Mouse (Mus musculus) midbrain, embryonic 10.5 days (tissue): ENCODE results near the gene Mettl25. TPM values are rescaled to one million over a fixed set of nuclear protein-coding genes. Genes with fewer than 3 reads are reported as not detected.

Experiments used
- DNase-seq: peaks from one replicate; pipeline ENCODE4 v3.0.0-alpha.2; 2017; ENCODE audit warnings: low spot score
- H3K27ac ChIP-seq: fragments of 300-500 bp; sonication (generic); replicated peaks from 2 replicates; pipeline ENCODE4 v1.5.1; 2016; ENCODE audit warnings: mild to moderate bottlenecking
- H3K27me3 ChIP-seq: fragments of 300-500 bp; sonication (generic); 2 replicates; pipeline ENCODE4 v1.6.1; 2016; ENCODE audit warnings: low read depth, mild to moderate bottlenecking; ENCODE audit not compliant: poor library complexity, severe bottlenecking
- H3K36me3 ChIP-seq: fragments of 300-500 bp; sonication (generic); 2 replicates; pipeline ENCODE4 v1.6.1; 2016; ENCODE audit warnings: mild to moderate bottlenecking, moderate library complexity
- H3K4me1 ChIP-seq: fragments of 300-500 bp; sonication (generic); 2 replicates; pipeline ENCODE4 v1.6.1; 2016
- H3K4me3 ChIP-seq: fragments of 300-500 bp; sonication (generic); 2 replicates; pipeline ENCODE4 v1.5.1; 2016; ENCODE audit warnings: mild to moderate bottlenecking, moderate library complexity
- H3K9me3 ChIP-seq: fragments of 300-500 bp; sonication (generic); replicated peaks from 2 replicates; pipeline ENCODE4 v1.6.1; 2016; ENCODE audit warnings: mild to moderate bottlenecking
- WGBS: fragments of 180-500 bp; shearing (Covaris S2); methylation state at CpG from one replicate; pipeline ENCODE4 v1.1.7; 2016; 5-methylcytosine and 5-hydroxymethylcytosine counted together
- polyA plus RNA-seq: library from polyadenylated mRNA; unstranded; fragments of >200 nt; fragmentation: Nextera tagmentation; extraction: Ambion mirVana; gene quantifications from 2 replicates; pipeline ENCODE4 v1.2.1, GENCODE M21; 2016

The Mettl25 gene
- polyA plus RNA-seq, 1 experiment from 2014 or later: 12.1 TPM

- Histone ChIP-seq H3K36me3 (peaks cover 15% of the 10 kb centered on the region), H3K27ac (no peak overlapping the region), H3K4me3 (no peak overlapping the region), H3K9me3 (no peaks in the 10 kb centered on the region), H3K27me3 (no peaks in the 10 kb centered on the region), H3K4me1 (no peaks in the 10 kb centered on the region)
- no peak for DNase-seq
- 89% methylated on average over 15 of the region's 15 CpGs for WGBS
Measured at GRCm38 (mm10) chr10:105793776-105794552, 47.2 kb downstream of the Mettl25 start.

GRCm38 (mm10) chr10:105788744-105789486 lies 52.3 kb downstream of the Mettl25 start:
- DNase-seq: no peak
- 0 out of 2 replicates have a peak, but pooled peaks cover 2% of the 10 kb centered on the region for H3K36me3 ChIP-seq
- no peak overlapping the region for H3K27ac ChIP-seq
- no peak overlapping the region for H3K4me3 ChIP-seq
- H3K4me1 ChIP-seq: no peaks in the 10 kb centered on the region
- no peaks in the 10 kb centered on the region for H3K9me3 ChIP-seq
- no peaks in the 10 kb centered on the region for H3K27me3 ChIP-seq
- WGBS: 91% methylated on average over 17 of the region's 17 CpGs

GRCm38 (mm10) chr10:105783766-105784165 lies 57.4 kb downstream of the Mettl25 start:
- WGBS: 87% methylated on average over 8 of the region's 8 CpGs
- H3K27ac ChIP-seq: no peak overlapping the region
- H3K4me1 ChIP-seq: no peaks in the 10 kb centered on the region
- H3K36me3 ChIP-seq: no peaks in the 10 kb centered on the region
- no peak for DNase-seq
- H3K27me3 ChIP-seq: no peaks in the 10 kb centered on the region
- H3K4me3 ChIP-seq: no peak overlapping the region
- no peaks in the 10 kb centered on the region for H3K9me3 ChIP-seq

- Histone ChIP-seq H3K4me3 (no peak overlapping the region), H3K9me3 (no peaks in the 10 kb centered on the region), H3K36me3 (no peaks in the 10 kb centered on the region), H3K27me3 (no peaks in the 10 kb centered on the region), H3K27ac (no peak overlapping the region), H3K4me1 (no peaks in the 10 kb centered on the region)
- 22% methylated on average over 6 of the region's 6 CpGs for WGBS
- peak; percentile 64 for DNase-seq
Measured at GRCm38 (mm10) chr10:105774382-105774781, 66.8 kb downstream of the Mettl25 start.

GRCm38 (mm10) chr10:105772821-105773302 lies 68.3 kb downstream of the Mettl25 start:
- no peak for DNase-seq
- 93% methylated on average over 9 of the region's 9 CpGs for WGBS

GRCm38 (mm10) chr10:105763959-105764358 lies 77.2 kb downstream of the Mettl25 start:
- H3K27me3 ChIP-seq: no peaks in the 10 kb centered on the region
- no peaks in the 10 kb centered on the region for H3K9me3 ChIP-seq
- no peaks in the 10 kb centered on the region for H3K4me1 ChIP-seq
- no peak overlapping the region for H3K4me3 ChIP-seq
- H3K36me3 ChIP-seq: no peaks in the 10 kb centered on the region
- H3K27ac ChIP-seq: no peak overlapping the region
- WGBS: 87% methylated on average over 2 of the region's 2 CpGs
- DNase-seq: no peak

More at GRCm38 (mm10) chr10:105772821-105773302, 68.3 kb downstream of the Mettl25 start:
- H3K27me3 ChIP-seq: no peaks in the 10 kb centered on the region
- H3K4me1 ChIP-seq: no peaks in the 10 kb centered on the region
- no peak overlapping the region for H3K4me3 ChIP-seq
- H3K9me3 ChIP-seq: no peaks in the 10 kb centered on the region
- H3K36me3 ChIP-seq: no peaks in the 10 kb centered on the region
- H3K27ac ChIP-seq: no peak overlapping the region

GRCm38 (mm10) chr10:105760460-105760859 lies 80.7 kb downstream of the Mettl25 start:
- Histone ChIP-seq H3K9me3 (no peaks in the 10 kb centered on the region), H3K4me3 (no peak overlapping the region), H3K4me1 (no peaks in the 10 kb centered on the region), H3K27me3 (no peaks in the 10 kb centered on the region), H3K36me3 (no peaks in the 10 kb centered on the region), H3K27ac (no peak overlapping the region)
- WGBS: 88% methylated on average over 2 of the region's 2 CpGs
- no peak for DNase-seq

GRCm38 (mm10) chr10:105760046-105760445 lies 81.1 kb downstream of the Mettl25 start:
- H3K4me3 ChIP-seq: no peak overlapping the region
- H3K9me3 ChIP-seq: no peaks in the 10 kb centered on the region
- no peaks in the 10 kb centered on the region for H3K4me1 ChIP-seq
- WGBS: 90% methylated on average over 7 of the region's 7 CpGs
- no peak for DNase-seq
- H3K36me3 ChIP-seq: no peaks in the 10 kb centered on the region
- no peaks in the 10 kb centered on the region for H3K27me3 ChIP-seq
- no peak overlapping the region for H3K27ac ChIP-seq

- Histone ChIP-seq H3K27me3 (no peaks in the 10 kb centered on the region), H3K36me3 (no peaks in the 10 kb centered on the region), H3K4me3 (no peak overlapping the region), H3K9me3 (no peaks in the 10 kb centered on the region), H3K4me1 (no peaks in the 10 kb centered on the region), H3K27ac (no peak overlapping the region)
- no peak for DNase-seq
- whole genome bisulfite sequencing: 74% methylated on average over 5 of the region's 5 CpGs
Measured at GRCm38 (mm10) chr10:105753831-105754605, 87.2 kb downstream of the Mettl25 start.

- DNase-seq: no peak
- H3K4me3 ChIP-seq: no peak overlapping the region
- no peaks in the 10 kb centered on the region for H3K27me3 ChIP-seq
- H3K9me3 ChIP-seq: no peaks in the 10 kb centered on the region
- no peaks in the 10 kb centered on the region for H3K36me3 ChIP-seq
- H3K4me1 ChIP-seq: no peaks in the 10 kb centered on the region
- WGBS: 87% methylated on average over 1 of the region's 1 CpGs
- H3K27ac ChIP-seq: no peak overlapping the region
Measured at GRCm38 (mm10) chr10:105746019-105746418, 95.2 kb downstream of the Mettl25 start.

- Histone ChIP-seq H3K4me1 (no peaks in the 10 kb centered on the region), H3K36me3 (no peaks in the 10 kb centered on the region), H3K4me3 (no peak overlapping the region), H3K27me3 (no peaks in the 10 kb centered on the region), H3K27ac (no peak overlapping the region), H3K9me3 (no peaks in the 10 kb centered on the region)
- no peak for DNase-seq
- 70% methylated on average over 6 of the region's 6 CpGs for WGBS
Measured at GRCm38 (mm10) chr10:105741736-105742135, 99.4 kb downstream of the Mettl25 start.

- Histone ChIP-seq H3K36me3 (no peaks in the 10 kb centered on the region), H3K27ac (no peak overlapping the region), H3K4me1 (no peaks in the 10 kb centered on the region), H3K27me3 (no peaks in the 10 kb centered on the region), H3K9me3 (no peaks in the 10 kb centered on the region), H3K4me3 (no peak overlapping the region)
- 86% methylated on average over 5 of the region's 5 CpGs for WGBS
- DNase-seq: no peak
Measured at GRCm38 (mm10) chr10:105738942-105739341, 102.2 kb downstream of the Mettl25 start.
